8 mouse cellular contexts compared by ENCODE assay signal in genomic region chr19:15947237-15947636, GRCm38 (mm10). TPM values are rescaled to one million over a fixed set of nuclear protein-coding genes. Genes with fewer than 3 reads are reported as not detected.
DNase-seq lines count a peak whose midpoint lies in the region; ATAC-seq and TF ChIP-seq lines count a peak whose summit lies in the region.

Gene Psat1, minus strand, starts transcription at chr19:15947337.

- no peak within 1 kb of the TSS for H3K4me2 ChIP-seq in forebrain, embryonic 15.5 days (replicated peaks)
- H3K4me2 ChIP-seq in neural tube, embryonic 15.5 days = no peak within 1 kb of the TSS

- no peaks in the 10 kb centered on the region for H3K9me3 ChIP-seq in forebrain, embryonic 15.5 days
- H3K9me3 ChIP-seq in neural tube, embryonic 15.5 days (replicated peaks) = no peaks in the 10 kb centered on the region

- peak within 1 kb of the TSS; percentile 34; the same call in 1 of the 2 replicates for H3K27ac ChIP-seq in kidney, adult 2 months (ENCODE audit: insufficient read depth, low read depth, low read length)
- no peak within 1 kb of the TSS for H3K27ac ChIP-seq in forebrain, embryonic 15.5 days (replicated peaks)
- no peak within 1 kb of the TSS for H3K27ac ChIP-seq in neural tube, embryonic 15.5 days (replicated peaks)

- DNase-seq in kidney, adult 2 months = no peak
- DNase-seq in kidney, adult 18-20 months = no peak
- DNase-seq in adrenal gland, adult 2 months = no peak
- no peak for DNase-seq in left cerebral cortex, postnatal 36 days (ENCODE audit: low spot score in 2 of 2)
- DNase-seq in right cerebral cortex, postnatal 4 days = no peak
- no peak for DNase-seq in lung, adult 2 months

- ATAC-seq in forebrain, embryonic 15.5 days (replicated peaks) = no peak
- ATAC-seq in neural tube, embryonic 15.5 days (ENCODE audit: low FRiP score) = no peak

- H3K27me3 ChIP-seq in kidney, adult 2 months (replicated peaks; ENCODE audit: control insufficient read depth, insufficient read depth, low read length) = no peaks in the 10 kb centered on the region
- no peaks in the 10 kb centered on the region for H3K27me3 ChIP-seq in forebrain, embryonic 15.5 days
- H3K27me3 ChIP-seq in neural tube, embryonic 15.5 days (replicated peaks) = no peaks in the 10 kb centered on the region

- no peaks in the 10 kb centered on the region for H3K4me1 ChIP-seq in kidney, adult 2 months (ENCODE audit: control insufficient read depth, insufficient read depth, low read length)
- H3K4me1 ChIP-seq in forebrain, embryonic 15.5 days = 0 out of 2 replicates have a peak, but pooled peaks cover 4% of the 10 kb centered on the region
- no peaks in the 10 kb centered on the region for H3K4me1 ChIP-seq in neural tube, embryonic 15.5 days
- H3K4me1 ChIP-seq in lung, adult 2 months (ENCODE audit: control insufficient read depth, insufficient read depth, low read length) = no peaks in the 10 kb centered on the region; the same call in 1 of the 2 replicates

- no peak within 1 kb of the TSS for H3K4me3 ChIP-seq in kidney, adult 2 months (ENCODE audit: insufficient read depth, low read depth, low read length)
- H3K4me3 ChIP-seq in forebrain, embryonic 15.5 days = no peak within 1 kb of the TSS
- no peak within 1 kb of the TSS for H3K4me3 ChIP-seq in neural tube, embryonic 15.5 days (replicated peaks)
- no peak within 1 kb of the TSS for H3K4me3 ChIP-seq in lung, adult 2 months (replicated peaks; ENCODE audit: extremely low read depth, low read depth, low read length)

- no peak for TF ChIP-seq POLR2A in kidney, adult 2 months (IDR thresholded peaks at IDR 0.05; ENCODE audit: low read depth, low read length)
- TF ChIP-seq POLR2A in lung, adult 2 months (IDR thresholded peaks at IDR 0.05; ENCODE audit: borderline replicate concordance, extremely low read depth, low read depth, low read length) = no peak

- no peaks in the 10 kb centered on the region for H3K36me3 ChIP-seq in kidney, adult 2 months (ENCODE audit: control insufficient read depth, insufficient read depth, low read length)
- H3K36me3 ChIP-seq in forebrain, embryonic 15.5 days = no peaks in the 10 kb centered on the region
- no peaks in the 10 kb centered on the region for H3K36me3 ChIP-seq in neural tube, embryonic 15.5 days

- no peak for TF ChIP-seq CTCF in kidney, adult 2 months (conservative IDR thresholded peaks at IDR 0.05; ENCODE audit: insufficient read depth, insufficient read length, low read depth, low read length)
- no peak for TF ChIP-seq CTCF in lung, adult 2 months (IDR thresholded peaks at IDR 0.05; ENCODE audit: insufficient read depth, low read length)

- WGBS in kidney, adult 2 months = 83% methylated on average over 7 of the region's 7 CpGs
- whole genome bisulfite sequencing in forebrain, embryonic 15.5 days = 95% methylated on average over 7 of the region's 7 CpGs
- 91% methylated on average over 7 of the region's 7 CpGs for WGBS in neural tube, embryonic 15.5 days
- WGBS in lung, adult 2 months = 75% methylated on average over 7 of the region's 7 CpGs

- intact Hi-C loops in left cerebral cortex, postnatal 36 days (cut with DNase I) = no loop called here

- H3K9ac ChIP-seq in forebrain, embryonic 15.5 days (replicated peaks) = no peak within 1 kb of the TSS
- no peak within 1 kb of the TSS for H3K9ac ChIP-seq in neural tube, embryonic 15.5 days (replicated peaks)

RNA-seq across cellular contexts. Expression of gene Psat1, which starts in this region (rescaled TPM):
- polyA plus RNA-seq in kidney, adult 2 months (2012; rRNA removed) = 21.0 and 28.5 TPM in 2 replicates
- 100 to 1,000 TPM in 1 of 2 experiments, 10 to 100 TPM in 1; 33.2 to 130 TPM for total RNA-seq in adrenal gland, adult 2 months (2021)
- polyA plus RNA-seq in adrenal gland, adult 2 months (2012; rRNA removed) = 7.1 and 7.6 TPM in 2 replicates
- 110 and 114 TPM in 2 replicates for polyA plus RNA-seq in forebrain, embryonic 15.5 days (2015; fragmentation: Nextera tagmentation; extraction: Ambion mirVana)
- 100 to 1,000 TPM in 1 of 2 experiments, 10 to 100 TPM in 1; 96.4 to 119 TPM for total RNA-seq in left cerebral cortex, postnatal 36 days (2021)
- polyA plus RNA-seq in neural tube, embryonic 15.5 days (2015; fragmentation: Nextera tagmentation; extraction: Ambion mirVana) = 61.6 and 79.9 TPM in 2 replicates
- polyA plus RNA-seq in lung, adult 2 months (2012; rRNA removed) = 3.2 and 8.7 TPM in 2 replicates
